Mouse (Mus musculus) forebrain, postnatal 0 days (tissue): ENCODE measurements at regions not wholly inside any gene's neighbourhood (a gene's known extent, or its start where the extent isn't known, plus 50 kb on each side); places are given as distances from the start of the nearest gene placed in this dataset.

Source experiments
- ATAC-seq: fragments of 200-750 bp; cut with Nextera tagmentation; 2 replicates; pipeline ENCODE4 v1.8.0; 2017; ENCODE audit warnings: mild to moderate bottlenecking, moderate library complexity
- DNase-seq: peaks from one replicate; pipeline ENCODE4 v3.0.0-alpha.2; 2015
- H3K27ac ChIP-seq: fragments of 300-500 bp; sonication (generic); 2 replicates; pipeline ENCODE4 v1.5.1; 2014; ENCODE audit warnings: low read depth, mild to moderate bottlenecking, antibody characterized with exemption, low read length, moderate library complexity, mixed read lengths
- H3K27me3 ChIP-seq: fragments of 300-500 bp; sonication (generic); 2 replicates; pipeline ENCODE4 v1.6.1; 2014; ENCODE audit warnings: mild to moderate bottlenecking, low read length, mixed read lengths; ENCODE audit not compliant: insufficient read depth
- H3K36me3 ChIP-seq: fragments of 300-500 bp; sonication (generic); 2 replicates; pipeline ENCODE4 v1.6.1; 2014; ENCODE audit warnings: mild to moderate bottlenecking, moderate library complexity; ENCODE audit not compliant: insufficient read depth
- H3K4me1 ChIP-seq: fragments of 300-500 bp; sonication (generic); 2 replicates; pipeline ENCODE4 v1.6.1; 2014; ENCODE audit warnings: antibody characterized with exemption; ENCODE audit not compliant: insufficient read depth
- H3K4me2 ChIP-seq: fragments of 300-500 bp; sonication (generic); 2 replicates; pipeline ENCODE4 v1.6.1; 2014; ENCODE audit warnings: low read depth, mild to moderate bottlenecking, moderate library complexity
- H3K4me3 ChIP-seq: fragments of 300-500 bp; sonication (generic); 2 replicates; pipeline ENCODE4 v1.5.1; 2014; ENCODE audit warnings: low read depth, low read length, mixed read lengths
- H3K9ac ChIP-seq: fragments of 300-500 bp; sonication (generic); 2 replicates; pipeline ENCODE4 v1.6.1; 2014; ENCODE audit warnings: mild to moderate bottlenecking
- H3K9me3 ChIP-seq: fragments of 300-500 bp; sonication (generic); 2 replicates; pipeline ENCODE4 v1.6.1; 2016; ENCODE audit warnings: low read length
- CTCF ChIP-seq: sonication (generic); IDR thresholded peaks from 2 replicates; pipeline ENCODE4 v1.5.1; 2016; ENCODE audit warnings: antibody characterized with exemption, control low read depth, low read depth
- WGBS: fragments of 180-500 bp; shearing (Covaris S2); extraction: QIAGEN DNeasy Blood & Tissue Kit; methylation state at CpG from one replicate; pipeline ENCODE4 v1.1.7; 2014; 5-methylcytosine and 5-hydroxymethylcytosine counted together

DNA sequence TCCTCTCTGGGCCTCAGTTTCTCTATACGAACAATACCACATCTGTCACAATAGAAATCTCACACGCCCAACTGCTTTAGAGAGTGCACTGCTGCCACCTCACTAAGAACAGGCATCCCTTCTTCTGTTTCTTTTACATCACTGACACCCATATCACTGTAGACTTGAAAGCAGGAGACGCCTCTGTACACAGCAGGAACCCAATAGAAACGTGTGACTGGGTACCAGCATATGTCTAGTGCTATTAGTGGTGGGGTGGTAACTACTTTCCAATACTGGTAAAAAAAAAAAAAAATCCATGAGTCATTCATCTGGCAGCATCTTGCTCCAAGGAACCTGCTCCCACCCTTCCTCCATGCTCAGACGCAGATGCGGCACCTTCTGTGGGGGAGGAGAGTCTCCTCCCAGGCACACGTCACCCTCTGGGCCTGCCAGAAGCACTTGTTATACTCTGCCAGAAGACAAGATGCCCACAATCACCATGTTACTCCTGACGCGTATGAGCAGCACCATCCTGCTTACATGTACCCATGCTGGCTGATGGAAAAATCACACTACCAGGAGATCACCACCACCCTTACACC, 151.3 kb upstream of the Plxna4 start:
- DNase-seq, result no peak
- no peaks in the 10 kb centered on the region for H3K36me3 ChIP-seq
- H3K9me3 ChIP-seq, result no peaks in the 10 kb centered on the region
- ATAC-seq, result no peak
- no peak overlapping the region for H3K4me3 ChIP-seq
- 71% methylated on average over 9 of the region's 9 CpGs for WGBS
- H3K4me1 ChIP-seq, result no peaks in the 10 kb centered on the region
- no peaks in the 10 kb centered on the region for H3K27me3 ChIP-seq
- no peak for TF ChIP-seq CTCF
- H3K27ac ChIP-seq, result no peak overlapping the region
- no peak overlapping the region for H3K4me2 ChIP-seq
- no peak overlapping the region for H3K9ac ChIP-seq

DNA sequence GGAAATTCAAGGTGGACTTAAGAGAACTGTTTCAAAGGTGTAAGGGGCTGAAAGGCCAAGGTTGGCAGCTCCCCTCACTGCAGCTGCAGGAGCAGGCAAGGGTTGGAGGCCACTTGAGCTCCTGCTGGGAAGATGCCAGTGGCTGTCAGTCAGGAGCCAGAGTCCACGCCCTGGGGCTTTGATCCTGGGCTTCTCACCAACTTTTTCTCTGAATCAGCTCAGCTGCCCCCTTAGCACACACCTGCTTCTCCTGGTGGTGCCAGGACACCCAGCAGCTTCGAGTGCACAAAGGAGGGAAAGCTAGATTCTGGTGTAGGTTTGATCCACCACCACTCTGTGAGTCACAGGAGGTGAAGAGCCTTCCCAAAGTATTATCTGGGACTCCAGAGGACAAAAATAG, 140.7 kb upstream of the Plxna4 start:
- Histone ChIP-seq H3K4me2 (no peak overlapping the region), H3K9ac (no peak overlapping the region), H3K36me3 (no peaks in the 10 kb centered on the region), H3K27ac (no peak overlapping the region), H3K4me1 (no peaks in the 10 kb centered on the region), H3K4me3 (no peak overlapping the region), H3K27me3 (no peaks in the 10 kb centered on the region), H3K9me3 (no peaks in the 10 kb centered on the region)
- WGBS, result 14% methylated on average over 2 of the region's 2 CpGs
- ATAC-seq (no peak), DNase-seq (peak; percentile 43)
- TF ChIP-seq CTCF, result no peak

DNA sequence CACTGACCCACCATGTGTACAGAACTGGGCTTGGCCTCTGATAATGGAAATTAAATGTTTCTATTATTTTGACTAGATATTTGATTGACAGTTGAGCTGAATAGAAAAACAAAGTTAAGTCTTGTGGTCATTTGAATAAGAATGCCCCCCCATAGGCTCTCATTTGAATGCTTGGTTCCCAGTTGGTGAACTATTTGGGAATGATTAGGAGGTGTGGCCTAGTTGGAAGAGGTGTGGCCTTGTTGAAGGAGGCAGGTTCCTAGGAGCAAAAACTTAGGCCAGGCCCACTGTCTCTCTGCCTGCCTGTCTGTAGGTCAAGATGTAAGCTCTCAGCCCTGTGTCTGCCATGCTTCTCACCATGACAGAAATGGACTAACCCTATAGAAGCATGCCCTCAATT, 138.6 kb upstream of the Plxna4 start:
- H3K9me3 ChIP-seq, result no peaks in the 10 kb centered on the region

GRCm38 (mm10) chr6:32717860-32718259, 129.9 kb upstream of the Plxna4 start:
- Histone ChIP-seq H3K4me1 (no peaks in the 10 kb centered on the region), H3K27ac (no peak overlapping the region), H3K4me2 (no peak overlapping the region), H3K36me3 (no peaks in the 10 kb centered on the region), H3K4me3 (no peak overlapping the region), H3K27me3 (no peaks in the 10 kb centered on the region), H3K9me3 (no peaks in the 10 kb centered on the region), H3K9ac (no peak overlapping the region)
- WGBS, result 83% methylated on average over 5 of the region's 5 CpGs
- DNase-seq, result no peak
- no peak for ATAC-seq
- TF ChIP-seq CTCF, result no peak

More for the DNA sequence above, 138.6 kb upstream of the Plxna4 start:
- ATAC-seq, result no peak
- TF ChIP-seq CTCF, result no peak
- no peak overlapping the region for H3K27ac ChIP-seq
- no peak overlapping the region for H3K9ac ChIP-seq
- no peak overlapping the region for H3K4me2 ChIP-seq
- no peak for DNase-seq
- H3K36me3 ChIP-seq, result no peaks in the 10 kb centered on the region
- H3K4me1 ChIP-seq, result no peaks in the 10 kb centered on the region
- H3K4me3 ChIP-seq, result no peak overlapping the region
- no peaks in the 10 kb centered on the region for H3K27me3 ChIP-seq

DNA sequence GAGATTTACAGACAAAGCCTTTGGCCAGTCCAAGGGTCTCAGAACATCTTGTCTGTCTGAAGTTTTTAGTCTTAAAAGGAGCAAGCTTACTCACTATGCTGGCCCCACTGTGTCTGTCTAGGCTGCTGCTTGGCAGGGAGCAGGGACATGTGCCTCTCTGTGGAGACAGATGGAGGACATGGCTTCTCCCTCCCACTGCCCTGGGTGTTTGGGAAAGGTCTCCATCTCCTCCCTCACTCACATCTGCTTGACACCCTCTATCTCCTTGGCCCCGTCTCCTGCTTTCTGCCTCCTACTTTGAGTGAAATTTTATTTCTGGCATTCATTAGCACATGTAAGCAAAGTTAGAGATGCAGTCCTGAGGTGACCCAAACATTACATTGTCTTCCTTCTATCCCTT, 127.1 kb upstream of the Plxna4 start:
- DNase-seq (no peak), ATAC-seq (no peak)
- no peaks in the 10 kb centered on the region for H3K4me1 ChIP-seq
- H3K36me3 ChIP-seq, result no peaks in the 10 kb centered on the region
- H3K4me2 ChIP-seq, result no peak overlapping the region
- no peak overlapping the region for H3K4me3 ChIP-seq
- no peaks in the 10 kb centered on the region for H3K27me3 ChIP-seq
- no peak for TF ChIP-seq CTCF
- H3K9ac ChIP-seq, result no peak overlapping the region
- no peaks in the 10 kb centered on the region for H3K9me3 ChIP-seq
- WGBS, result 81% methylated on average over 1 of the region's 1 CpGs
- H3K27ac ChIP-seq, result no peak overlapping the region

- ATAC-seq (0 out of 2 replicates have a peak, but pooled peaks have one; percentile 42), DNase-seq (peak; percentile 24)
- H3K4me2 ChIP-seq, result no peak overlapping the region
- H3K4me3 ChIP-seq, result no peak overlapping the region
- 17% methylated on average over 10 of the region's 10 CpGs for WGBS
- no peak for TF ChIP-seq CTCF
- H3K9ac ChIP-seq, result no peak overlapping the region
- H3K4me1 ChIP-seq, result no peaks in the 10 kb centered on the region
- no peaks in the 10 kb centered on the region for H3K36me3 ChIP-seq
- H3K27ac ChIP-seq, result no peak overlapping the region
- no peaks in the 10 kb centered on the region for H3K27me3 ChIP-seq
- no peaks in the 10 kb centered on the region for H3K9me3 ChIP-seq
Measured at GRCm38 (mm10) chr6:32710208-32710607, 122.2 kb upstream of the Plxna4 start.

- Histone ChIP-seq H3K9me3 (no peaks in the 10 kb centered on the region), H3K4me2 (no peak overlapping the region), H3K36me3 (no peaks in the 10 kb centered on the region), H3K27ac (no peak overlapping the region), H3K4me1 (no peaks in the 10 kb centered on the region), H3K27me3 (no peaks in the 10 kb centered on the region), H3K4me3 (no peak overlapping the region), H3K9ac (no peak overlapping the region)
- 80% methylated on average over 8 of the region's 8 CpGs for WGBS
- TF ChIP-seq CTCF, result no peak
- DNase-seq, result no peak
- ATAC-seq, result no peak
Measured at GRCm38 (mm10) chr6:32709566-32709965, 121.6 kb upstream of the Plxna4 start.

GRCm38 (mm10) chr6:32707417-32707816, 119.4 kb upstream of the Plxna4 start:
- H3K4me1 ChIP-seq, result 0 out of 2 replicates have a peak, but pooled peaks cover 3% of the 10 kb centered on the region
- H3K36me3 ChIP-seq, result no peaks in the 10 kb centered on the region
- H3K4me2 ChIP-seq, result no peak overlapping the region
- no peaks in the 10 kb centered on the region for H3K27me3 ChIP-seq
- ATAC-seq (no peak), DNase-seq (no peak)
- no peak for TF ChIP-seq CTCF
- no peak overlapping the region for H3K4me3 ChIP-seq
- H3K27ac ChIP-seq, result no peak overlapping the region
- no peaks in the 10 kb centered on the region for H3K9me3 ChIP-seq
- 75% methylated on average over 1 of the region's 1 CpGs for WGBS
- no peak overlapping the region for H3K9ac ChIP-seq
